Mouse (Mus musculus): ENCODE results near the gene Ffar3. TPM values are rescaled to one million over a fixed set of nuclear protein-coding genes. Genes with fewer than 3 reads are reported as not detected.

Ffar3 gene
- total RNA-seq, 2 experiments from 2014 or later: not detected

Other genes starting within 250 kb of the Ffar3 start
- gene Upk1a, start 243.3 kb downstream of the Ffar3 start, total RNA-seq (2021): under 1 TPM; 0.16 to 0.29 TPM
- gene Cox6b1, start 230.0 kb downstream of the Ffar3 start, total RNA-seq (2021): 1,000 to 10,000 TPM; 1,178 to 1,379 TPM
- not detected for gene Etv2, start 220.3 kb downstream of the Ffar3 start, total RNA-seq (2021)
- gene Rbm42, start 205.9 kb downstream of the Ffar3 start, total RNA-seq (2021): 10 to 100 TPM; 42.4 to 44.4 TPM
- 1 to 10 TPM; 3.7 to 5.7 TPM for gene Haus5, start 191.2 kb downstream of the Ffar3 start, total RNA-seq (2021)
- gene Pmis2, start 184.6 kb downstream of the Ffar3 start, total RNA-seq (2021): 1 to 10 TPM; 1.3 to 1.5 TPM
- gene 2200002J24Rik, start 157.3 kb downstream of the Ffar3 start, total RNA-seq (2021): not detected
- gene Atp4a, start 144.0 kb downstream of the Ffar3 start, total RNA-seq (2021): not detected
- 100 to 1,000 TPM; 166 to 178 TPM for gene Tmem147, start 126.6 kb downstream of the Ffar3 start, total RNA-seq (2021)
- not detected for gene Gapdhs, start 112.5 kb downstream of the Ffar3 start, total RNA-seq (2021)
- 1 to 10 TPM; 3.5 to 5.8 TPM for gene Sbsn, start 104.7 kb downstream of the Ffar3 start, total RNA-seq (2021)
- under 1 TPM in 1 of 2 experiments, not detected in 1; 0.33 TPM for gene Dmkn, start 92.4 kb downstream of the Ffar3 start, total RNA-seq (2021)
- 1 to 10 TPM; 3.4 to 6.0 TPM for gene Krtdap, start 68.3 kb downstream of the Ffar3 start, total RNA-seq (2021)
- gene Ffar2, start 32.4 kb downstream of the Ffar3 start, total RNA-seq (2021): 1 to 10 TPM in 1 of 2 experiments, under 1 TPM in 1; 0.56 to 1.2 TPM
- not detected for gene Ffar1, start 5.4 kb upstream of the Ffar3 start, total RNA-seq (2021)
- gene Cd22, start 24.2 kb upstream of the Ffar3 start, total RNA-seq (2021): 1 to 10 TPM in 1 of 2 experiments, not detected in 1; 2.3 TPM
- 10 to 100 TPM in 1 of 2 experiments, 1 to 10 TPM in 1; 8.4 to 10.4 TPM for gene Mag, start 58.7 kb upstream of the Ffar3 start, total RNA-seq (2021)
- not detected for gene Hamp2, start 68.5 kb upstream of the Ffar3 start, total RNA-seq (2021)
- not detected for gene Hamp, start 87.9 kb upstream of the Ffar3 start, total RNA-seq (2021)
- gene Usf2, start 100.6 kb upstream of the Ffar3 start, total RNA-seq (2021): 10 to 100 TPM; 76.7 to 78.9 TPM
- gene Lsr, start 117.3 kb upstream of the Ffar3 start, total RNA-seq (2021): under 1 TPM; 0.49 to 0.72 TPM
- gene Fam187b, start 117.6 kb upstream of the Ffar3 start, total RNA-seq (2021): under 1 TPM in 1 of 2 experiments, not detected in 1; 0.18 TPM
- 10 to 100 TPM; 10.1 to 21.5 TPM for gene Fxyd5, start 186.3 kb upstream of the Ffar3 start, total RNA-seq (2021)
- gene Fxyd7, start 195.3 kb upstream of the Ffar3 start, total RNA-seq (2021): 1 to 10 TPM; 2.4 to 2.6 TPM
- gene Fxyd1, start 201.0 kb upstream of the Ffar3 start, total RNA-seq (2021): 1,000 to 10,000 TPM; 1,112 to 1,150 TPM
- 1 to 10 TPM; 8.4 to 9.9 TPM for gene Lgi4, start 203.2 kb upstream of the Ffar3 start, total RNA-seq (2021)
- 1 to 10 TPM; 2.9 TPM for gene Fxyd3, start 220.5 kb upstream of the Ffar3 start, total RNA-seq (2021)